Mouse (Mus musculus) inflammation-experienced regulatory T-cells, adult 16 weeks (primary cell): Measurements from ENCODE around the gene Vmn2r29. TPM values are rescaled to one million over a fixed set of nuclear protein-coding genes. Genes with fewer than 3 reads are reported as not detected.

Experiments
- polyA plus RNA-seq: library from polyadenylated mRNA; unstranded; fragments of 100-300 nt; shearing (Covaris generic); gene quantifications from one replicate; pipeline ENCODE4 v1.2.1, GENCODE M21; 2017

Gene Vmn2r29
- polyA plus RNA-seq = 0.15 TPM

GRCm38 (mm10) chr7:7247228-7247627, at the start of gene Vmn2r29:
TSS of gene Vmn2r29 (minus strand) at chr7:7247328.

GRCm38 (mm10) chr7:7277966-7278567, 30.9 kb upstream of the Vmn2r29 start, which contains the start of gene Gm45844:
TSS of gene Gm45844 (minus strand) at chr7:7278289.

GRCm38 (mm10) chr7:7209313-7210151, 37.6 kb downstream of the Vmn2r29 start, which contains the start of gene Zfp772:
TSS of gene Zfp772 (minus strand) at chr7:7209998.

Other genes with a start within 250 kb of the Vmn2r29 start
- gene Zfp954, start 125.8 kb downstream of the Vmn2r29 start, polyA plus RNA-seq = 37.2 TPM
- 17.0 TPM for gene Zfp773, start 110.6 kb downstream of the Vmn2r29 start, polyA plus RNA-seq
- gene Zfp418, start 76.0 kb downstream of the Vmn2r29 start, polyA plus RNA-seq = 5.7 TPM
- 6.1 TPM for gene Zfp772, start 37.3 kb downstream of the Vmn2r29 start, polyA plus RNA-seq
- 3.6 TPM for gene Gm45844, start 31.0 kb upstream of the Vmn2r29 start, polyA plus RNA-seq
- 93.2 TPM for gene Clcn4, start 53.5 kb upstream of the Vmn2r29 start, polyA plus RNA-seq
- gene Vmn2r30, start 90.3 kb upstream of the Vmn2r29 start, polyA plus RNA-seq = not detected
- not detected for gene Gm45783, start 127.2 kb upstream of the Vmn2r29 start, polyA plus RNA-seq
- 0.18 TPM for gene Vmn2r31, start 152.4 kb upstream of the Vmn2r29 start, polyA plus RNA-seq
- not detected for gene Vmn2r32, start 232.7 kb upstream of the Vmn2r29 start, polyA plus RNA-seq